Mouse (Mus musculus) left cerebral cortex, postnatal 10 days (tissue): ENCODE results near the gene Fth1. TPM values are rescaled to one million over a fixed set of nuclear protein-coding genes. Genes with fewer than 3 reads are reported as not detected.
A peak's percentile ranks its signal among the peaks of the same experiment; 100 is the strongest.

Experiments used
- DNase-seq, 2 experiments: peaks; one replicate each; pipeline ENCODE4 v3.0.0; 2021 to 2022; ENCODE audit warnings: low spot score in 2 of 2, mixed read lengths in 1 of 2; ENCODE audit errors: extremely low spot score in 1 of 2
- intact Hi-C: fragments of 180-260 bp; cut with DNase I; formaldehyde crosslinking; loops from one replicate; pipeline ENCODE4 v1.15.1; 2025
- total RNA-seq, 2 experiments: library from RNA; stranded (reverse); gene quantifications; 2 replicates each; pipeline ENCODE4 v1.2.3; 2021

Fth1 gene
- total RNA-seq, 2 experiments from 2014 or later: 1,579 to 1,597 TPM

GRCm38 (mm10) chr19:9987192-9987591 lies 6.8 kb downstream of the Fth1 start:
- no peak for DNase-seq
- intact Hi-C loops: no loop called here

- DNase-seq: no peak
- intact Hi-C loops: no loop called here
Measured at GRCm38 (mm10) chr19:9987593-9987992, 7.2 kb downstream of the Fth1 start.

- intact Hi-C loops: loop anchor here (2.0 kb wide), 1 partner anchor 73 kb away; no protein-coding TSS in a partner anchor
- DNase-seq: no peak
Measured at GRCm38 (mm10) chr19:9989171-9989883, 8.9 kb downstream of the Fth1 start.

GRCm38 (mm10) chr19:9989884-9990256 lies 9.5 kb downstream of the Fth1 start:
- DNase-seq: no peak
- intact Hi-C loops: loop anchor here (2.0 kb wide), 1 partner anchor 73 kb away; no protein-coding TSS in a partner anchor

GRCm38 (mm10) chr19:9991304-9991703 lies 10.9 kb downstream of the Fth1 start:
- intact Hi-C loops: no loop called here
- DNase-seq: peak; percentile 65 to 86

GRCm38 (mm10) chr19:9992011-9992958 lies 11.9 kb downstream of the Fth1 start:
- DNase-seq: no peak
- intact Hi-C loops: no loop called here

- intact Hi-C loops: no loop called here
- DNase-seq: peak; percentile 70 to 94
Measured at GRCm38 (mm10) chr19:9993036-9993656, 12.7 kb downstream of the Fth1 start.

GRCm38 (mm10) chr19:9997204-9998062 lies 17.0 kb downstream of the Fth1 start:
- intact Hi-C loops: no loop called here
- DNase-seq: no peak

- intact Hi-C loops: no loop called here
- DNase-seq: no peak
Measured at GRCm38 (mm10) chr19:9998063-9998416, 17.6 kb downstream of the Fth1 start.

- intact Hi-C loops: no loop called here
- DNase-seq: no peak
Measured at GRCm38 (mm10) chr19:9998736-9999486, 18.5 kb downstream of the Fth1 start.

- no peak for DNase-seq
- intact Hi-C loops: loop anchor here (2.0 to 5.0 kb wide), 2 partner anchors 34 to 197 kb away; no protein-coding TSS in a partner anchor
Measured at GRCm38 (mm10) chr19:10000330-10000729, 19.9 kb downstream of the Fth1 start.

- intact Hi-C loops: loop anchor here (2.0 to 5.0 kb wide), 2 partner anchors 33 to 196 kb away; no protein-coding TSS in a partner anchor
Measured at GRCm38 (mm10) chr19:10001206-10001969, 21.0 kb downstream of the Fth1 start, which contains the start of the genes Best1 and Rab3il1. Gene Best1, minus strand, starts transcription at chr19:10001633. Gene Rab3il1, plus strand, starts transcription at chr19:10001669.

GRCm38 (mm10) chr19:10003696-10004095 lies 23.3 kb downstream of the Fth1 start:
- DNase-seq: no peak
- intact Hi-C loops: loop anchor here (5.0 kb wide), 1 partner anchor 194 kb away; no protein-coding TSS in a partner anchor

More at GRCm38 (mm10) chr19:10001206-10001969, 21.0 kb downstream of the Fth1 start, which contains the start of the genes Best1 and Rab3il1:
- DNase-seq: no peak

- intact Hi-C loops: no loop called here
- DNase-seq: no peak
Measured at GRCm38 (mm10) chr19:10011408-10011807, 31.0 kb downstream of the Fth1 start.

- intact Hi-C loops: no loop called here
Measured at GRCm38 (mm10) chr19:10012827-10013278, 32.5 kb downstream of the Fth1 start.

GRCm38 (mm10) chr19:10013348-10013747 lies 33.0 kb downstream of the Fth1 start:
- intact Hi-C loops: no loop called here
- DNase-seq: peak in 1 of 2 experiments; percentile 45

More at GRCm38 (mm10) chr19:10012827-10013278, 32.5 kb downstream of the Fth1 start:
- peak in 1 of 2 experiments; percentile 81 for DNase-seq
